ENCODE assay signal across 7 mouse cellular contexts in the genomic region with DNA sequence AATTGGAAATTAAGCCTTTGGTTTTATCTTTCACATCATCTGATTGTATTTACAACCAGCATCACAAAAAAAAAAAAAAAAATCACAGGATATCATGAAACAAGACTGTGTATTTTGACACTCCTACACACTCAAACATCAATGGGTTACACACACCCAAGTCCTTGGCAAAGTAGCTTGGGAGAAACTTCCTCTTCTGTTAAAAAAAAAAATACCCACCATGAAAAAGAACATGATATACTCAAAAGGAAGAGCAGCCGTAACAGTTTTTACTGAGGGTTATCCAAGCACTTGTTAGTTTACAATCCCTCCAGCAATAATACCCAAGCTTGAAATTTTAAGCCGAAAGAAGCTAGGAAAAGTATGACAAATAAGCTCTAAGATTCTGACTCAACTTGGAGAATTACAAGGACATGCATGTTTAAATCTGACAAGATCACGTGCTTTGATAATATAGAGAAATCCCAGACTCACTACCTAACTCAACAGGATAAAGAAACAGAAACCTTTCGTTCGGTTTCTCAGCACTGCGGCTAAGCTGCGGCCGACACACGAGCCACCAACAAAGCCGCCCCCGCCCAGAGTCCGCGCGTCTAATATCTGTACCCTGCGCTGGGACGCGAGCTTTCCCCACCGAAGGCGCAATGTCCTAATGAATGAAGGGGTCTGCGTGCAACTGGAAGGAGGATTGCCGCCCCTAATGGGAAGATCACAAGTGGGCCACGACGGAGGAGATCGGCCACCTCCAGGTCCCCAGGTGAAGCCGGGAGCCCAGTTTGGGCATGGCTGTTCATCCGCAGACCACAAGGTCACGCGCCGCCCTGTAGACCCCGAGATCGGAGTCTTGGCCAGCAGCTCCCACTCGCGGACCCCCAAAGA. TPM values are rescaled to one million over a fixed set of nuclear protein-coding genes. Genes with fewer than 3 reads are reported as not detected.
DNase-seq lines count a peak whose midpoint lies in the region; ATAC-seq and TF ChIP-seq lines count a peak whose summit lies in the region.

No protein-coding gene starts in this region.

- TF ChIP-seq POLR2A in lung, adult 2 months (IDR thresholded peaks at IDR 0.05; ENCODE audit: borderline replicate concordance, extremely low read depth, low read depth, low read length) = no peak
- no peak for TF ChIP-seq POLR2A in embryonic fibroblast, embryonic 13.5 days (IDR thresholded peaks at IDR 0.05; ENCODE audit: low read depth, low read length)

- H3K27ac ChIP-seq in embryonic fibroblast, embryonic 13.5 days (ENCODE audit: insufficient read depth, low read length) = peak overlapping the region; percentile 74
- H3K27ac ChIP-seq in limb, embryonic 11.5 days (replicated peaks; ENCODE audit: low read depth, low read length) = peak overlapping the region; percentile 80
- peak overlapping the region; percentile 95 for H3K27ac ChIP-seq in neural tube, embryonic 13.5 days (replicated peaks)

- H3K36me3 ChIP-seq in limb, embryonic 11.5 days (ENCODE audit: control insufficient read depth, insufficient read depth, low read length) = peaks cover 45% of the 10 kb centered on the region
- H3K36me3 ChIP-seq in neural tube, embryonic 13.5 days = peaks cover 67% of the 10 kb centered on the region

- peak overlapping the region; percentile 92 for H3K9ac ChIP-seq in limb, embryonic 11.5 days (ENCODE audit: low read length)
- H3K9ac ChIP-seq in neural tube, embryonic 13.5 days = peak overlapping the region; percentile 92

- no peak for ATAC-seq in limb, embryonic 11.5 days (ENCODE audit: insufficient number of reproducible peaks, low FRiP score, low TSS enrichment, low read depth)
- peak; percentile 6 for ATAC-seq in neural tube, embryonic 13.5 days (ENCODE audit: low read depth)

- H3K4me2 ChIP-seq in limb, embryonic 11.5 days (ENCODE audit: low read depth, severe bottlenecking) = peak overlapping the region; percentile 71
- peak overlapping the region; percentile 91 for H3K4me2 ChIP-seq in neural tube, embryonic 13.5 days

- no peak for DNase-seq in lung, adult 2 months
- no peak for DNase-seq in lung, adult 18-20 months
- DNase-seq in NIH3T3 (ENCODE audit: low read depth) = peak; percentile 43
- DNase-seq in limb, embryonic 11.5 days (ENCODE audit: low spot score) = no peak
- no peak for DNase-seq in ovary, adult 18-20 months (ENCODE audit: low spot score)

- no peaks in the 10 kb centered on the region for H3K9me3 ChIP-seq in limb, embryonic 11.5 days (ENCODE audit: control insufficient read depth, low read length)
- H3K9me3 ChIP-seq in neural tube, embryonic 13.5 days = no peaks in the 10 kb centered on the region

- peak overlapping the region; percentile 73 for H3K4me3 ChIP-seq in lung, adult 2 months (replicated peaks; ENCODE audit: extremely low read depth, low read depth, low read length)
- H3K4me3 ChIP-seq in embryonic fibroblast, embryonic 13.5 days (ENCODE audit: insufficient read depth, low read length) = peak overlapping the region; percentile 92
- peak overlapping the region; percentile 88 for H3K4me3 ChIP-seq in limb, embryonic 11.5 days (ENCODE audit: low read depth, low read length)
- peak overlapping the region; percentile 89 for H3K4me3 ChIP-seq in neural tube, embryonic 13.5 days

- no peak for TF ChIP-seq CTCF in lung, adult 2 months (IDR thresholded peaks at IDR 0.05; ENCODE audit: insufficient read depth, low read length)
- no peak for TF ChIP-seq CTCF in embryonic fibroblast, embryonic 13.5 days (IDR thresholded peaks at IDR 0.05; ENCODE audit: borderline replicate concordance, insufficient read depth, low read length)

- peaks cover 4% of the 10 kb centered on the region for H3K4me1 ChIP-seq in lung, adult 2 months (ENCODE audit: control insufficient read depth, insufficient read depth, low read length)
- H3K4me1 ChIP-seq in embryonic fibroblast, embryonic 13.5 days (ENCODE audit: control insufficient read depth, insufficient read depth, low read length) = peaks cover 9% of the 10 kb centered on the region
- H3K4me1 ChIP-seq in limb, embryonic 11.5 days (ENCODE audit: control insufficient read depth, insufficient read depth, low read length) = peaks cover 25% of the 10 kb centered on the region
- peaks cover 52% of the 10 kb centered on the region for H3K4me1 ChIP-seq in neural tube, embryonic 13.5 days (replicated peaks)

- H3K27me3 ChIP-seq in limb, embryonic 11.5 days (ENCODE audit: control insufficient read depth, insufficient read depth, low read length) = no peaks in the 10 kb centered on the region
- H3K27me3 ChIP-seq in neural tube, embryonic 13.5 days = no peaks in the 10 kb centered on the region

- WGBS in lung, adult 2 months = under 1% methylated on average over 33 of the region's 33 CpGs
- under 1% methylated on average over 33 of the region's 33 CpGs for WGBS in limb, embryonic 11.5 days
- under 1% methylated on average over 33 of the region's 33 CpGs for WGBS in neural tube, embryonic 13.5 days

RNA-seq across cellular contexts. Expression of a gene that starts 0.7 kb away (rescaled TPM):
- polyA plus RNA-seq in lung, adult 2 months (2012; rRNA removed) = 41.9 and 55.2 TPM in 2 replicates
- polyA plus RNA-seq in embryonic fibroblast, embryonic 13.5 days (2011; ENCODE audit: insufficient read length, low read depth, missing spikeins) = 43.3 and 58.9 TPM in 2 replicates
- polyA plus RNA-seq in limb, embryonic 11.5 days (2014; fragmentation: Nextera tagmentation; extraction: Ambion mirVana) = 95.8 and 96.0 TPM in 2 replicates
- 89.1 and 92.0 TPM in 2 replicates for polyA plus RNA-seq in neural tube, embryonic 13.5 days (2015; fragmentation: Nextera tagmentation; extraction: Ambion mirVana)

RNA-seq across cellular contexts. Expression of a gene that starts 0.8 kb away (rescaled TPM):
- 31.5 and 34.8 TPM in 2 replicates for polyA plus RNA-seq in lung, adult 2 months (2012; rRNA removed)
- 296 and 323 TPM in 2 replicates for polyA plus RNA-seq in embryonic fibroblast, embryonic 13.5 days (2011; ENCODE audit: insufficient read length, low read depth, missing spikeins)
- 1,289 and 1,302 TPM in 2 replicates for polyA plus RNA-seq in limb, embryonic 11.5 days (2014; fragmentation: Nextera tagmentation; extraction: Ambion mirVana)
- polyA plus RNA-seq in neural tube, embryonic 13.5 days (2015; fragmentation: Nextera tagmentation; extraction: Ambion mirVana) = 432 and 457 TPM in 2 replicates

RNA-seq across cellular contexts. Expression of a gene that starts 10.4 kb away (rescaled TPM):
- polyA plus RNA-seq in lung, adult 2 months (2012; rRNA removed) = 0.34 TPM in 1 of 2 replicates, not detected in the other
- polyA plus RNA-seq in embryonic fibroblast, embryonic 13.5 days (2011; ENCODE audit: insufficient read length, low read depth, missing spikeins) = not detected in 2 replicates
- polyA plus RNA-seq in limb, embryonic 11.5 days (2014; fragmentation: Nextera tagmentation; extraction: Ambion mirVana) = 1.3 and 1.7 TPM in 2 replicates
- 1.2 and 4.8 TPM in 2 replicates for polyA plus RNA-seq in neural tube, embryonic 13.5 days (2015; fragmentation: Nextera tagmentation; extraction: Ambion mirVana)

RNA-seq across cellular contexts. Expression of a gene that starts 12.8 kb away (rescaled TPM):
- polyA plus RNA-seq in lung, adult 2 months (2012; rRNA removed) = 98.7 and 124 TPM in 2 replicates
- 28.7 and 29.5 TPM in 2 replicates for polyA plus RNA-seq in embryonic fibroblast, embryonic 13.5 days (2011; ENCODE audit: insufficient read length, low read depth, missing spikeins)
- 14.5 and 14.6 TPM in 2 replicates for polyA plus RNA-seq in limb, embryonic 11.5 days (2014; fragmentation: Nextera tagmentation; extraction: Ambion mirVana)
- polyA plus RNA-seq in neural tube, embryonic 13.5 days (2015; fragmentation: Nextera tagmentation; extraction: Ambion mirVana) = 15.3 and 17.0 TPM in 2 replicates

RNA-seq across cellular contexts. Expression of a gene that starts 30.1 kb away (rescaled TPM):
- not detected in 2 replicates for polyA plus RNA-seq in lung, adult 2 months (2012; rRNA removed)
- not detected in 2 replicates for polyA plus RNA-seq in embryonic fibroblast, embryonic 13.5 days (2011; ENCODE audit: insufficient read length, low read depth, missing spikeins)
- polyA plus RNA-seq in limb, embryonic 11.5 days (2014; fragmentation: Nextera tagmentation; extraction: Ambion mirVana) = not detected in 2 replicates
- not detected in 2 replicates for polyA plus RNA-seq in neural tube, embryonic 13.5 days (2015; fragmentation: Nextera tagmentation; extraction: Ambion mirVana)
